Mouse (Mus musculus) right cerebral cortex, postnatal 10 days (tissue): Measurements from ENCODE around the gene Ank3.

Source experiments
- DNase-seq, 2 experiments: peaks; one replicate each; pipeline ENCODE4 v3.0.0; 2021; ENCODE audit warnings: low spot score in 2 of 2

Gene Ank3

GRCm38 (mm10) chr10:69477656-69478055, 79.1 kb downstream of the Ank3 start:
- DNase-seq: no peak

GRCm38 (mm10) chr10:69478831-69479230, 80.3 kb downstream of the Ank3 start:
- no peak for DNase-seq

GRCm38 (mm10) chr10:69485191-69485786, 86.7 kb downstream of the Ank3 start:
- DNase-seq: no peak

- no peak for DNase-seq
Measured at GRCm38 (mm10) chr10:69490182-69490581, 91.6 kb downstream of the Ank3 start.

- DNase-seq: peak in 1 of 2 experiments; percentile 29
Measured at GRCm38 (mm10) chr10:69491975-69492374, 93.4 kb downstream of the Ank3 start.

GRCm38 (mm10) chr10:69497382-69497781, 98.8 kb downstream of the Ank3 start:
- DNase-seq: peak; percentile 59 to 74

GRCm38 (mm10) chr10:69500171-69500860, 101.7 kb downstream of the Ank3 start:
- DNase-seq: peak; percentile 70 to 88

- no peak for DNase-seq
Measured at GRCm38 (mm10) chr10:69503791-69504190, 105.2 kb downstream of the Ank3 start.

GRCm38 (mm10) chr10:69507719-69508118, 109.1 kb downstream of the Ank3 start:
- no peak for DNase-seq

GRCm38 (mm10) chr10:69510392-69510791, 111.8 kb downstream of the Ank3 start:
- DNase-seq: peak; percentile 48 to 61

GRCm38 (mm10) chr10:69511234-69511633, 112.7 kb downstream of the Ank3 start:
- no peak for DNase-seq

- DNase-seq: no peak
Measured at GRCm38 (mm10) chr10:69521977-69522376, 123.4 kb downstream of the Ank3 start.

GRCm38 (mm10) chr10:69523202-69523601, 124.6 kb downstream of the Ank3 start:
- DNase-seq: no peak

GRCm38 (mm10) chr10:69527318-69527717, 128.7 kb downstream of the Ank3 start:
- DNase-seq: no peak

- DNase-seq: no peak
Measured at GRCm38 (mm10) chr10:69528746-69529145, 130.2 kb downstream of the Ank3 start.

- no peak for DNase-seq
Measured at GRCm38 (mm10) chr10:69530326-69530725, 131.8 kb downstream of the Ank3 start.

GRCm38 (mm10) chr10:69531569-69531968, 133.0 kb downstream of the Ank3 start:
- DNase-seq: no peak

- DNase-seq: no peak
Measured at GRCm38 (mm10) chr10:69532169-69532730, 133.7 kb downstream of the Ank3 start.

GRCm38 (mm10) chr10:69533505-69534388, 135.2 kb downstream of the Ank3 start:
- peak; percentile 86 to 90 for DNase-seq

GRCm38 (mm10) chr10:69534716-69535115, 136.1 kb downstream of the Ank3 start:
- DNase-seq: peak; percentile 36 to 48

GRCm38 (mm10) chr10:69535123-69535930, 136.8 kb downstream of the Ank3 start:
- DNase-seq: peak; percentile 58 to 62

GRCm38 (mm10) chr10:69535931-69536200, 137.3 kb downstream of the Ank3 start:
- DNase-seq: no peak
